Mouse (Mus musculus): Measurements from ENCODE around the gene Arg1. TPM values are rescaled to one million over a fixed set of nuclear protein-coding genes. Genes with fewer than 3 reads are reported as not detected.

Arg1 gene
- polyA plus RNA-seq, 1 experiment: 0.06 TPM

- TF ChIP-seq CTCF (IDR thresholded peaks at IDR 0.05; ENCODE audit: extremely low read depth, insufficient read depth, low read length) (no peak), POLR2A (IDR thresholded peaks at IDR 0.05; ENCODE audit: extremely low read depth, insufficient read depth, low read length) (no peak)
- Histone ChIP-seq H3K4me3 (ENCODE audit: insufficient read depth, low read length) (no peak overlapping the region), H3K27ac (ENCODE audit: insufficient read depth, low read length) (no peak overlapping the region), H3K4me1 (ENCODE audit: control insufficient read depth, insufficient read depth, low read length) (no peaks in the 10 kb centered on the region)
Measured at GRCm38 (mm10) chr10:24924296-24924695, 3.0 kb downstream of the Arg1 start.

GRCm38 (mm10) chr10:24922977-24923376 is 4.3 kb downstream of the Arg1 start:
- TF ChIP-seq POLR2A (IDR thresholded peaks at IDR 0.05; ENCODE audit: extremely low read depth, insufficient read depth, low read length) (no peak), CTCF (IDR thresholded peaks at IDR 0.05; ENCODE audit: extremely low read depth, insufficient read depth, low read length) (no peak)
- Histone ChIP-seq H3K27ac (ENCODE audit: insufficient read depth, low read length) (no peak overlapping the region), H3K4me1 (ENCODE audit: control insufficient read depth, insufficient read depth, low read length) (no peaks in the 10 kb centered on the region), H3K4me3 (ENCODE audit: insufficient read depth, low read length) (no peak overlapping the region)

GRCm38 (mm10) chr10:24915486-24915885 is 11.8 kb downstream of the Arg1 start:
- Histone ChIP-seq H3K4me1 (ENCODE audit: control insufficient read depth, insufficient read depth, low read length) (no peaks in the 10 kb centered on the region), H3K4me3 (ENCODE audit: insufficient read depth, low read length) (no peak overlapping the region), H3K27ac (ENCODE audit: insufficient read depth, low read length) (no peak overlapping the region)
- TF ChIP-seq CTCF (IDR thresholded peaks at IDR 0.05; ENCODE audit: extremely low read depth, insufficient read depth, low read length): no peak

- no peak overlapping the region for H3K4me3 ChIP-seq (ENCODE audit: insufficient read depth, low read length)
- H3K27ac ChIP-seq (ENCODE audit: insufficient read depth, low read length): no peak overlapping the region
- TF ChIP-seq CTCF (IDR thresholded peaks at IDR 0.05; ENCODE audit: extremely low read depth, insufficient read depth, low read length): no peak
- TF ChIP-seq POLR2A (IDR thresholded peaks at IDR 0.05; ENCODE audit: extremely low read depth, insufficient read depth, low read length): no peak
- H3K4me1 ChIP-seq (ENCODE audit: control insufficient read depth, insufficient read depth, low read length): no peaks in the 10 kb centered on the region
Measured at GRCm38 (mm10) chr10:24912576-24912975, 14.7 kb downstream of the Arg1 start.

GRCm38 (mm10) chr10:24911199-24911598 is 16.1 kb downstream of the Arg1 start:
- Histone ChIP-seq H3K27ac (ENCODE audit: insufficient read depth, low read length) (no peak overlapping the region), H3K4me3 (ENCODE audit: insufficient read depth, low read length) (no peak overlapping the region), H3K4me1 (ENCODE audit: control insufficient read depth, insufficient read depth, low read length) (no peaks in the 10 kb centered on the region)
- TF ChIP-seq CTCF (IDR thresholded peaks at IDR 0.05; ENCODE audit: extremely low read depth, insufficient read depth, low read length) (no peak), POLR2A (IDR thresholded peaks at IDR 0.05; ENCODE audit: extremely low read depth, insufficient read depth, low read length) (no peak)

- TF ChIP-seq POLR2A (IDR thresholded peaks at IDR 0.05; ENCODE audit: extremely low read depth, insufficient read depth, low read length) (no peak), CTCF (IDR thresholded peaks at IDR 0.05; ENCODE audit: extremely low read depth, insufficient read depth, low read length) (no peak)
- Histone ChIP-seq H3K27ac (ENCODE audit: insufficient read depth, low read length) (no peak overlapping the region), H3K4me3 (ENCODE audit: insufficient read depth, low read length) (no peak overlapping the region)
Measured at GRCm38 (mm10) chr10:24905627-24906026, 21.7 kb downstream of the Arg1 start.

GRCm38 (mm10) chr10:24895927-24896326 is 31.4 kb downstream of the Arg1 start:
- Histone ChIP-seq H3K4me3 (ENCODE audit: insufficient read depth, low read length) (no peak overlapping the region), H3K27ac (ENCODE audit: insufficient read depth, low read length) (no peak overlapping the region), H3K4me1 (ENCODE audit: control insufficient read depth, insufficient read depth, low read length) (peaks cover 1% of the 10 kb centered on the region; the same call in 1 of the 2 replicates)
- TF ChIP-seq POLR2A (IDR thresholded peaks at IDR 0.05; ENCODE audit: extremely low read depth, insufficient read depth, low read length) (no peak), CTCF (IDR thresholded peaks at IDR 0.05; ENCODE audit: extremely low read depth, insufficient read depth, low read length) (no peak)

More at GRCm38 (mm10) chr10:24905627-24906026, 21.7 kb downstream of the Arg1 start:
- H3K4me1 ChIP-seq (ENCODE audit: control insufficient read depth, insufficient read depth, low read length): no peaks in the 10 kb centered on the region

- Histone ChIP-seq H3K4me3 (ENCODE audit: insufficient read depth, low read length) (no peak overlapping the region), H3K27ac (ENCODE audit: insufficient read depth, low read length) (no peak overlapping the region), H3K4me1 (ENCODE audit: control insufficient read depth, insufficient read depth, low read length) (no peaks in the 10 kb centered on the region)
- TF ChIP-seq CTCF (IDR thresholded peaks at IDR 0.05; ENCODE audit: extremely low read depth, insufficient read depth, low read length): no peak
- TF ChIP-seq POLR2A (IDR thresholded peaks at IDR 0.05; ENCODE audit: extremely low read depth, insufficient read depth, low read length): no peak
Measured at GRCm38 (mm10) chr10:24888343-24888742, 38.9 kb downstream of the Arg1 start.

- TF ChIP-seq POLR2A (IDR thresholded peaks at IDR 0.05; ENCODE audit: extremely low read depth, insufficient read depth, low read length): no peak
- TF ChIP-seq CTCF (IDR thresholded peaks at IDR 0.05; ENCODE audit: extremely low read depth, insufficient read depth, low read length): 0 out of 2 replicates have a peak, but pooled peaks have one; percentile 27
- no peak overlapping the region for H3K4me3 ChIP-seq (ENCODE audit: insufficient read depth, low read length)
- no peak overlapping the region for H3K27ac ChIP-seq (ENCODE audit: insufficient read depth, low read length)
- no peaks in the 10 kb centered on the region for H3K4me1 ChIP-seq (ENCODE audit: control insufficient read depth, insufficient read depth, low read length)
Measured at GRCm38 (mm10) chr10:24886008-24886407, 41.3 kb downstream of the Arg1 start.

GRCm38 (mm10) chr10:24873624-24874023 is 53.7 kb downstream of the Arg1 start:
- TF ChIP-seq POLR2A (IDR thresholded peaks at IDR 0.05; ENCODE audit: extremely low read depth, insufficient read depth, low read length) (no peak), CTCF (IDR thresholded peaks at IDR 0.05; ENCODE audit: extremely low read depth, insufficient read depth, low read length) (peak; percentile 17; the same call in 1 of the 2 replicates)
- Histone ChIP-seq H3K4me1 (ENCODE audit: control insufficient read depth, insufficient read depth, low read length) (no peaks in the 10 kb centered on the region), H3K27ac (ENCODE audit: insufficient read depth, low read length) (no peak overlapping the region), H3K4me3 (ENCODE audit: insufficient read depth, low read length) (no peak overlapping the region)
